Mouse (Mus musculus) brain, embryonic 14.5 days (tissue): ENCODE results near the gene Zdhhc12.

Source experiments
- CTCF ChIP-seq: fragments of 200-500 bp; IDR thresholded peaks from 2 replicates; pipeline ENCODE4 v1.5.1; 2012; ENCODE audit warnings: inconsistent platforms, mild to moderate bottlenecking, moderate library complexity, borderline replicate concordance; ENCODE audit not compliant: insufficient read depth, insufficient read length; ENCODE audit errors: extremely low read depth
- POLR2A ChIP-seq: fragments of 200-500 bp; IDR thresholded peaks from 2 replicates; pipeline ENCODE4 v1.6.1; 2012; ENCODE audit warnings: mild to moderate bottlenecking, inconsistent platforms, borderline replicate concordance; ENCODE audit not compliant: poor library complexity, insufficient read depth, insufficient read length, severe bottlenecking; ENCODE audit errors: extremely low read depth

- TF ChIP-seq CTCF (peak; percentile 65), POLR2A (no peak)
These were observed 2.6 kb upstream of the Zdhhc12 start for GRCm38 (mm10) chr2:30095882-30096527.
